Mouse (Mus musculus) adrenal gland, adult 18-20 months (tissue): Measurements from ENCODE around the gene Hif3a. TPM values are rescaled to one million over a fixed set of nuclear protein-coding genes. Genes with fewer than 3 reads are reported as not detected.
"Not testable (repeated sequence)": the region's sequence is repeated elsewhere in the genome, so short reads cannot be mapped to it uniquely, and the experiment has no call there.

Experiments used
- DNase-seq, 2 experiments: peaks; one replicate each; pipeline ENCODE4 v3.0.0; 2021 to 2022; ENCODE audit warnings: low spot score in 2 of 2
- long read RNA-seq, 2 experiments: library from polyadenylated mRNA; stranded (forward); transcript quantifications; one replicate each; pipeline ENCODE4 v2.0.0; 2021
- total RNA-seq, 2 experiments: library from RNA; stranded (reverse); gene quantifications; 1 replicate in 1 of 2; 2 replicates in 1 of 2; pipeline ENCODE4 v1.2.3; 2021

Gene Hif3a
- 1 to 10 TPM; 3.4 to 4.3 TPM for total RNA-seq
- long read RNA-seq, experiment 1, result 0 reads
- long read RNA-seq, experiment 2, full-length matches to known transcripts, result 1 of 2 reads
- long read RNA-seq, experiment 2, partial matches to known transcripts, result 0 of 2 reads
- long read RNA-seq, experiment 2, other reads (novel, unspliced or antisense), result 1 of 2 reads

GRCm38 (mm10) chr7:17062389-17062788 lies at the start of gene Hif3a:
Gene Hif3a (minus strand): TSS chr7:17062427.
- DNase-seq, result peak in 1 of 2 experiments; percentile 29

GRCm38 (mm10) chr7:17101631-17102030 lies 39.4 kb upstream of the Hif3a start:
- not testable (repeated sequence) for DNase-seq

GRCm38 (mm10) chr7:17091280-17091679 lies 29.1 kb upstream of the Hif3a start:
- DNase-seq, result no peak

- no peak for DNase-seq
These were observed 27.9 kb upstream of the Hif3a start for GRCm38 (mm10) chr7:17090058-17090585.

- no peak for DNase-seq
These were observed 25.5 kb upstream of the Hif3a start for GRCm38 (mm10) chr7:17087731-17088130.

GRCm38 (mm10) chr7:17082766-17083165 lies 20.5 kb upstream of the Hif3a start:
- DNase-seq, result no peak

GRCm38 (mm10) chr7:17078076-17078654 lies 15.9 kb upstream of the Hif3a start:
- no peak for DNase-seq

GRCm38 (mm10) chr7:17076542-17076941 lies 14.3 kb upstream of the Hif3a start:
- DNase-seq, result no peak

GRCm38 (mm10) chr7:17073904-17074615 lies 11.8 kb upstream of the Hif3a start, which contains the start of gene Psg16:
Gene Psg16 (plus strand): TSS chr7:17074040.
- peak; percentile 58 to 61 for DNase-seq

- DNase-seq, result no peak
These were observed 11.3 kb upstream of the Hif3a start for GRCm38 (mm10) chr7:17073513-17073903.

- not testable (repeated sequence) for DNase-seq
These were observed 5.4 kb upstream of the Hif3a start for GRCm38 (mm10) chr7:17067651-17068050.

GRCm38 (mm10) chr7:17067000-17067399 lies 4.8 kb upstream of the Hif3a start:
- DNase-seq, result no peak

- DNase-seq, result peak; percentile 83 to 89
These were observed 4.2 kb upstream of the Hif3a start for GRCm38 (mm10) chr7:17066412-17066811.

GRCm38 (mm10) chr7:17065620-17066019 lies 3.4 kb upstream of the Hif3a start:
- DNase-seq, result no peak

GRCm38 (mm10) chr7:17062845-17063244 lies 618 bp upstream of the Hif3a start:
- DNase-seq, result no peak

- peak in 1 of 2 experiments; percentile 48 for DNase-seq
These were observed 1.2 kb downstream of the Hif3a start for GRCm38 (mm10) chr7:17060782-17061605.

GRCm38 (mm10) chr7:17060031-17060781 lies 2.0 kb downstream of the Hif3a start:
- peak; percentile 95 to 97 for DNase-seq

- DNase-seq, result no peak
These were observed 2.8 kb downstream of the Hif3a start for GRCm38 (mm10) chr7:17059463-17059844.

- peak in 1 of 2 experiments; percentile 33 for DNase-seq
These were observed 3.3 kb downstream of the Hif3a start for GRCm38 (mm10) chr7:17058816-17059462.
